Mouse (Mus musculus) G1E (cell line): ENCODE data around the gene Acads.

Experiments
- CTCF ChIP-seq: IDR thresholded peaks from 2 replicates; pipeline ENCODE4 v1.5.1; 2012; ENCODE audit warnings: low read depth, low read length, inconsistent platforms, mixed read lengths
- GATA1 ChIP-seq: IDR thresholded peaks from 2 replicates; pipeline ENCODE4 v1.6.1; 2012; ENCODE audit warnings: borderline replicate concordance, low read length, inconsistent platforms, mixed read lengths
- POLR2AphosphoS5 ChIP-seq: IDR thresholded peaks from 2 replicates; pipeline ENCODE4 v1.6.1; 2012; ENCODE audit warnings: low read depth, low read length, inconsistent platforms; ENCODE audit not compliant: insufficient replicate concordance

- TF ChIP-seq POLR2AphosphoS5 (no peak), GATA1 (no peak), CTCF (no peak)
These were observed 1.7 kb downstream of the Acads start for GRCm38 (mm10) chr5:115117467-115117866.
